Mouse (Mus musculus) forebrain, embryonic 16.5 days (tissue): ENCODE data around the gene Aqp9. TPM values are rescaled to one million over a fixed set of nuclear protein-coding genes. Genes with fewer than 3 reads are reported as not detected.

Experiments used
- ATAC-seq: fragments of 200-750 bp; cut with Nextera tagmentation; 2 replicates; pipeline ENCODE4 v1.8.0; 2017; ENCODE audit warnings: mild to moderate bottlenecking, moderate library complexity
- H3K27ac ChIP-seq: fragments of 300-500 bp; sonication (generic); 2 replicates; pipeline ENCODE4 v1.5.1; 2014; ENCODE audit warnings: low read length, control low read depth
- H3K27me3 ChIP-seq: fragments of 300-500 bp; sonication (generic); replicated peaks from 2 replicates; pipeline ENCODE4 v1.6.1; 2014; ENCODE audit warnings: low read length; ENCODE audit not compliant: control insufficient read depth, insufficient read depth
- H3K36me3 ChIP-seq: fragments of 300-500 bp; sonication (generic); 2 replicates; pipeline ENCODE4 v1.6.1; 2014; ENCODE audit not compliant: control insufficient read depth, insufficient read depth
- H3K4me1 ChIP-seq: fragments of 300-500 bp; sonication (generic); replicated peaks from 2 replicates; pipeline ENCODE4 v1.6.1; 2014; ENCODE audit warnings: low read length; ENCODE audit not compliant: control insufficient read depth, insufficient read depth
- H3K4me2 ChIP-seq: fragments of 300-500 bp; sonication (generic); 2 replicates; pipeline ENCODE4 v1.6.1; 2014; ENCODE audit warnings: mild to moderate bottlenecking, low read length, control low read depth
- H3K4me3 ChIP-seq: fragments of 300-500 bp; sonication (generic); replicated peaks from 2 replicates; pipeline ENCODE4 v1.5.1; 2014; ENCODE audit warnings: mild to moderate bottlenecking, low read length, control low read depth
- H3K9ac ChIP-seq: fragments of 300-500 bp; sonication (generic); replicated peaks from 2 replicates; pipeline ENCODE4 v1.6.1; 2014; ENCODE audit warnings: low read depth, low read length, control low read depth
- H3K9me3 ChIP-seq: fragments of 300-500 bp; sonication (generic); 2 replicates; pipeline ENCODE4 v1.6.1; 2016; ENCODE audit warnings: low read length; ENCODE audit not compliant: control insufficient read depth
- WGBS: fragments of 180-500 bp; shearing (Covaris S2); extraction: QIAGEN DNeasy Blood & Tissue Kit; methylation state at CpG from one replicate; pipeline ENCODE4 v1.1.7; 2014; 5-methylcytosine and 5-hydroxymethylcytosine counted together
- polyA plus RNA-seq: library from polyadenylated mRNA; unstranded; fragments of >200 nt; fragmentation: Nextera tagmentation; extraction: Ambion mirVana; gene quantifications from 2 replicates; pipeline ENCODE4 v1.2.1, GENCODE M21; 2015

Aqp9 gene
- polyA plus RNA-seq, 1 experiment from 2014 or later = 1.2 TPM

GRCm38 (mm10) chr9:71151386-71151785 is 17.1 kb downstream of the Aqp9 start:
- no peaks in the 10 kb centered on the region for H3K4me1 ChIP-seq
- H3K9ac ChIP-seq = no peak overlapping the region
- H3K4me2 ChIP-seq = no peak overlapping the region
- ATAC-seq = no peak
- H3K4me3 ChIP-seq = no peak overlapping the region
- H3K27me3 ChIP-seq = no peaks in the 10 kb centered on the region
- H3K27ac ChIP-seq = no peak overlapping the region
- H3K9me3 ChIP-seq = no peaks in the 10 kb centered on the region
- no peaks in the 10 kb centered on the region for H3K36me3 ChIP-seq
- WGBS = 31% methylated on average over 6 of the region's 6 CpGs

- 93% methylated on average over 4 of the region's 4 CpGs for WGBS
Measured at GRCm38 (mm10) chr9:71150175-71150574, 18.3 kb downstream of the Aqp9 start.

GRCm38 (mm10) chr9:71148890-71149289 is 19.6 kb downstream of the Aqp9 start:
- Histone ChIP-seq H3K4me2 (no peak overlapping the region), H3K9ac (no peak overlapping the region), H3K9me3 (no peaks in the 10 kb centered on the region), H3K4me3 (no peak overlapping the region), H3K36me3 (no peaks in the 10 kb centered on the region), H3K27me3 (no peaks in the 10 kb centered on the region), H3K27ac (no peak overlapping the region), H3K4me1 (no peaks in the 10 kb centered on the region)
- ATAC-seq = no peak

More at GRCm38 (mm10) chr9:71150175-71150574, 18.3 kb downstream of the Aqp9 start:
- Histone ChIP-seq H3K27ac (no peak overlapping the region), H3K9me3 (no peaks in the 10 kb centered on the region), H3K4me3 (no peak overlapping the region), H3K36me3 (no peaks in the 10 kb centered on the region), H3K27me3 (no peaks in the 10 kb centered on the region), H3K4me2 (no peak overlapping the region), H3K4me1 (no peaks in the 10 kb centered on the region), H3K9ac (no peak overlapping the region)
- no peak for ATAC-seq

GRCm38 (mm10) chr9:71146210-71146609 is 22.3 kb downstream of the Aqp9 start:
- H3K36me3 ChIP-seq = no peaks in the 10 kb centered on the region
- H3K4me2 ChIP-seq = no peak overlapping the region
- H3K27me3 ChIP-seq = no peaks in the 10 kb centered on the region
- ATAC-seq = no peak
- 92% methylated on average over 10 of the region's 10 CpGs for WGBS
- H3K4me1 ChIP-seq = no peaks in the 10 kb centered on the region
- H3K4me3 ChIP-seq = no peak overlapping the region
- H3K9me3 ChIP-seq = no peaks in the 10 kb centered on the region
- H3K27ac ChIP-seq = no peak overlapping the region
- H3K9ac ChIP-seq = no peak overlapping the region

- Histone ChIP-seq H3K4me3 (no peak overlapping the region), H3K36me3 (no peaks in the 10 kb centered on the region), H3K4me1 (no peaks in the 10 kb centered on the region), H3K4me2 (no peak overlapping the region), H3K27me3 (no peaks in the 10 kb centered on the region), H3K9ac (no peak overlapping the region), H3K9me3 (no peaks in the 10 kb centered on the region), H3K27ac (no peak overlapping the region)
- WGBS = 94% methylated on average over 8 of the region's 8 CpGs
- no peak for ATAC-seq
Measured at GRCm38 (mm10) chr9:71140205-71140604, 28.3 kb downstream of the Aqp9 start.

GRCm38 (mm10) chr9:71138936-71139335 is 29.5 kb downstream of the Aqp9 start:
- H3K4me2 ChIP-seq = no peak overlapping the region
- WGBS = 98% methylated on average over 2 of the region's 2 CpGs

GRCm38 (mm10) chr9:71137267-71137945 is 31.1 kb downstream of the Aqp9 start:
- H3K36me3 ChIP-seq = no peaks in the 10 kb centered on the region
- ATAC-seq = no peak
- 82% methylated on average over 6 of the region's 6 CpGs for WGBS
- no peaks in the 10 kb centered on the region for H3K9me3 ChIP-seq
- H3K27ac ChIP-seq = no peak overlapping the region
- no peak overlapping the region for H3K9ac ChIP-seq
- H3K4me3 ChIP-seq = no peak overlapping the region
- no peaks in the 10 kb centered on the region for H3K4me1 ChIP-seq
- no peaks in the 10 kb centered on the region for H3K27me3 ChIP-seq
- H3K4me2 ChIP-seq = no peak overlapping the region

More at GRCm38 (mm10) chr9:71138936-71139335, 29.5 kb downstream of the Aqp9 start:
- Histone ChIP-seq H3K4me3 (no peak overlapping the region), H3K36me3 (no peaks in the 10 kb centered on the region), H3K27ac (no peak overlapping the region), H3K9me3 (no peaks in the 10 kb centered on the region), H3K9ac (no peak overlapping the region), H3K27me3 (no peaks in the 10 kb centered on the region), H3K4me1 (no peaks in the 10 kb centered on the region)
- ATAC-seq = no peak

GRCm38 (mm10) chr9:71135073-71135472 is 33.4 kb downstream of the Aqp9 start:
- Histone ChIP-seq H3K36me3 (no peaks in the 10 kb centered on the region), H3K27me3 (no peaks in the 10 kb centered on the region), H3K4me1 (no peaks in the 10 kb centered on the region), H3K9ac (no peak overlapping the region), H3K27ac (no peak overlapping the region), H3K9me3 (no peaks in the 10 kb centered on the region), H3K4me2 (no peak overlapping the region), H3K4me3 (no peak overlapping the region)
- ATAC-seq = no peak
- WGBS = 62% methylated on average over 5 of the region's 5 CpGs

GRCm38 (mm10) chr9:71133190-71133589 is 35.3 kb downstream of the Aqp9 start:
- H3K9ac ChIP-seq = no peak overlapping the region
- ATAC-seq = no peak
- H3K27ac ChIP-seq = no peak overlapping the region
- H3K27me3 ChIP-seq = no peaks in the 10 kb centered on the region
- H3K4me2 ChIP-seq = no peak overlapping the region
- no peaks in the 10 kb centered on the region for H3K36me3 ChIP-seq
- H3K4me3 ChIP-seq = no peak overlapping the region
- WGBS = 83% methylated on average over 5 of the region's 5 CpGs
- no peaks in the 10 kb centered on the region for H3K9me3 ChIP-seq
- H3K4me1 ChIP-seq = no peaks in the 10 kb centered on the region

GRCm38 (mm10) chr9:71131822-71132221 is 36.7 kb downstream of the Aqp9 start:
- Histone ChIP-seq H3K27ac (no peak overlapping the region), H3K9me3 (no peaks in the 10 kb centered on the region), H3K27me3 (no peaks in the 10 kb centered on the region), H3K9ac (no peak overlapping the region), H3K4me3 (no peak overlapping the region), H3K36me3 (no peaks in the 10 kb centered on the region), H3K4me1 (no peaks in the 10 kb centered on the region), H3K4me2 (no peak overlapping the region)
- WGBS = 78% methylated on average over 5 of the region's 5 CpGs
- ATAC-seq = no peak
